Mouse (Mus musculus) lung, postnatal 0 days (tissue): Measurements from ENCODE around the gene Kyat1.

Experiments
- CTCF ChIP-seq: IDR thresholded peaks from 2 replicates; pipeline ENCODE4 v1.5.1; 2016; ENCODE audit warnings: antibody characterized with exemption, mild to moderate bottlenecking
- EP300 ChIP-seq: IDR thresholded peaks from 2 replicates; pipeline ENCODE4 v1.6.1; 2016; ENCODE audit warnings: antibody characterized with exemption, mild to moderate bottlenecking, control low read depth

GRCm38 (mm10) chr2:30212169-30212545 is 6.5 kb upstream of the Kyat1 start:
- TF ChIP-seq CTCF (no peak), EP300 (no peak)
